Mouse (Mus musculus): ENCODE measurements around the gene Prkag1. TPM values are rescaled to one million over a fixed set of nuclear protein-coding genes. Genes with fewer than 3 reads are reported as not detected.

The Prkag1 gene
- total RNA-seq, 2 experiments from 2014 or later = 49.1 to 50.0 TPM

DNA sequence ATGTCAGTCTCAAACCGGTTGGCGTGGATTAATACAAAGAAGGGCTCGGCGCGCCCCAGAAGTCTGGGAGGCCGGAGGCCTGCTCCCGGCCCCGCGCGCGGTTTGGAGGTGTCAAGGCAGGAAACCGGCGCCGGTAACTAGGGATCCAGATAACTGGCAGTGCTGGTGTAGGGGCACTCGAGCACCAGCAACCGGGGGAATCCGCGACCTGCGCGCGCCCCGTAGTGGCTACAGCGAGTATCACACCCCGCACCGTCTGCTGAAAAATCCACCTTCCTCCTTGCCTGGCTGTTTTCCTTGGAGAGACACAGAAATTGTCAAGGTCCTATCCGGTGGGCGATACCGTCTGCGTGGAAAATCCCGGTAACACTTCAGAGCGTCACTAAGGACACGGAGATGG, 27.3 kb downstream of the Prkag1 start:
- peak; percentile 89 to 90 for DNase-seq (ENCODE audit: low spot score in 2 of 2)
- intact Hi-C loops (cut with DNase I) = no loop called here

DNA sequence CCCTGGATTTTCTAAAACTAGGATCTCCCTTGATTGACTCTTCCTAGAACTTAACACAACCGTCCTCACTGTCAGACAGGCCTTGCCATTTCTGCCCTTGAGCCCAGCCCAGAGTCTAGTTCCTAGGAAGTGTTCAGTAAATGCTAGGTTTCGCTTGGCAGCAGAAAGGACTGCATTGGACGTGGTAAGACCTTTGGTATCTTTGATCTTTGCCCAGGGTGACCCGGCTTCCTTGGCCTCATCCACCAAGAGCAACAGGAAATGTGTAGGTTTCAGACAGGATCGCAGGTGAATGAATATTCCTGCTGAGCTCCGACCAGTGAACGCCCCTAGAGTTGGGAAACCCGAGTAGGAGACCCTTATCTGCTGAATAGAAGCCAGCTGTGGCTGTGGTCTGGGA, 28.4 kb downstream of the Prkag1 start:
- intact Hi-C loops (cut with DNase I) = no loop called here
- DNase-seq (ENCODE audit: low spot score in 2 of 2) = no peak

GRCm38 (mm10) chr15:98799396-98799795, 31.9 kb downstream of the Prkag1 start:
- DNase-seq (ENCODE audit: low spot score in 2 of 2) = peak; percentile 71 to 76
- intact Hi-C loops (cut with DNase I) = loop anchor here (5.0 kb wide), 1 partner anchor 37 kb away; the partner anchor contains the start of gene Arf3

DNA sequence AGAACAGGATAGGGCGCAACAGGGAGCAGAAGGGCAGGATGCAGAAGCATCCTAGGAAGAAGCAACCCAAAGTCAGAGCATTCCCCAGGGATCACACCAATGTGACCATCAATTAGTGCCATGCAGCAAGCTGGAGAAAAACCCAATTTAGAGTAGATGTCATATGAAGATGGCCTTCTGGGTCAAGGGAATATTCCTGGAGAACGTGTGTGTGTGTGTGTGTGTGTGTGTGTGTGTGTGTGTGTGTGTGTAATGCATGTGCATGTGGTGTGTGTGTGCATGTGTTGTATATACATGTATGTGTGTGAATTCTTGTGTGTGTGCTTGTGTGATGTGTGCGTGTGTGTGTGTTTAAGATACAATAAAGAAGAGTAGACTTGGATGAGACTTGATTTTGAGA, 32.4 kb downstream of the Prkag1 start:
- no peak for DNase-seq (ENCODE audit: low spot score in 2 of 2)
- intact Hi-C loops (cut with DNase I) = loop anchor here (5.0 kb wide), 1 partner anchor 37 kb away; the partner anchor contains the start of gene Arf3

GRCm38 (mm10) chr15:98797835-98798492, 33.4 kb downstream of the Prkag1 start:
- intact Hi-C loops (cut with DNase I) = loop anchor here (5.0 kb wide), 1 partner anchor 36 kb away; the partner anchor contains the start of gene Arf3
- no peak for DNase-seq (ENCODE audit: low spot score in 2 of 2)

DNA sequence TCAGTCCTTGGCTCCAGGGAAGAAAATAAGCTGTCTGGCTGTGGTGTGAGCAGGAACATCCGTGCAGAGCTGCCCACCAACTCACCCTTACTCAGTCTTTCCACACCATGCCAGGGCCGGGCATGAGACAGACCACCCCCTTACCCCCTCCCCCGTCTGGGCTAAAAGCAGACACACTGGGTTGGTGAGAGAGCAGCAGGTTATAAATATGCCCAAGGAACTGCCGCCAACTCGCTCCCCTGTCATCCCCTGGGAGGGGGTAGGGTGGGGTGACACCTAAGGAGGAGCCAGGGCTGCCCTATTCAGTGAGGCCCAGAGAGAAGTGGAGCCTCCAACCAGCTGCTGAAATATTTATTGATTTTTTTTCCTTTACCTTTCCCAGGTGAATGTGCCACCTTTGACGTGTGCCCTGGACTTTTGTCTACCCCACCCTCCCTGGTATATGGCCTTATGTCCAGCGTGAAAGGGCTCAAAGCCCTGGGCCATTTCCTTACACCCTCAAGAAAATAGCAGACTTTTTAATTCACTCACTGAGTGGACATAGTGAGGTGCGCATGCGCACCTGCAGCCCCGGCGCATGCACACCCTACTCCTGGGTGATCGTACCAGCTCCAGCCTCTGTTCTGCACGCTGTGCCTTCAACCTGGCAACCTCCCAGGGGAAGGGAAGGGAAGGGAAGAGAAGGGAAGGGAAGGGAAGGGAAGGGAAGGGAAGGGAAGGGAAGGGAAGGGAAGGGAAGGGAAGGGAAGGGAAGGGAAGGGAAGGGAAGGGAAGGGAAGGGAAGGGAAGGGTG, 34.3 kb downstream of the Prkag1 start:
- intact Hi-C loops (cut with DNase I) = loop anchor here (5.0 kb wide), 1 partner anchor 35 kb away; the partner anchor contains the start of gene Arf3
- DNase-seq (ENCODE audit: low spot score in 2 of 2) = no peak

DNA sequence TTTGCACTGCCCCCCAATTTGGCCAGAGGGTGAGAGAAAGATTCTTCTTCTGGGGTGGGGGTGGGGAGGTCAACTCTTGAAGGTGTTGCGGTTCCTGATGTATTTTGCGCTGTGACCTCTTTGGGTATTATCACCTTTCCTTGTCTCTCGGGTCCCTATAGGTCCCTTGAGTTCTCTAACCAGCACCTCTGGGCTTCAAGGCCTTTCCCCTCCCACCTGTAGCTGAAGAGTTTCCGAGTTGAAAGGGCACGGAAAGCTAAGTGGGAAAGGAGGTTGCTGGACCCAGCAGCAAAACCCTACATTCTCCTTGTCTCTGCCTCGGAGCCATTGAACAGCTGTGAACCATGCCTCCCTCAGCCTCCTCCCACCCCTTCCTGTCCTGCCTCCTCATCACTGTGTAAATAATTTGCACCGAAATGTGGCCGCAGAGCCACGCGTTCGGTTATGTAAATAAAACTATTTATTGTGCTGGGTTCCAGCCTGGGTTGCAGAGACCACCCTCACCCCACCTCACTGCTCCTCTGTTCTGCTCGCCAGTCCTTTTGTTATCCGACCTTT, 38.1 kb downstream of the Prkag1 start:
- intact Hi-C loops (cut with DNase I) = no loop called here
- DNase-seq (ENCODE audit: low spot score in 2 of 2) = no peak

DNA sequence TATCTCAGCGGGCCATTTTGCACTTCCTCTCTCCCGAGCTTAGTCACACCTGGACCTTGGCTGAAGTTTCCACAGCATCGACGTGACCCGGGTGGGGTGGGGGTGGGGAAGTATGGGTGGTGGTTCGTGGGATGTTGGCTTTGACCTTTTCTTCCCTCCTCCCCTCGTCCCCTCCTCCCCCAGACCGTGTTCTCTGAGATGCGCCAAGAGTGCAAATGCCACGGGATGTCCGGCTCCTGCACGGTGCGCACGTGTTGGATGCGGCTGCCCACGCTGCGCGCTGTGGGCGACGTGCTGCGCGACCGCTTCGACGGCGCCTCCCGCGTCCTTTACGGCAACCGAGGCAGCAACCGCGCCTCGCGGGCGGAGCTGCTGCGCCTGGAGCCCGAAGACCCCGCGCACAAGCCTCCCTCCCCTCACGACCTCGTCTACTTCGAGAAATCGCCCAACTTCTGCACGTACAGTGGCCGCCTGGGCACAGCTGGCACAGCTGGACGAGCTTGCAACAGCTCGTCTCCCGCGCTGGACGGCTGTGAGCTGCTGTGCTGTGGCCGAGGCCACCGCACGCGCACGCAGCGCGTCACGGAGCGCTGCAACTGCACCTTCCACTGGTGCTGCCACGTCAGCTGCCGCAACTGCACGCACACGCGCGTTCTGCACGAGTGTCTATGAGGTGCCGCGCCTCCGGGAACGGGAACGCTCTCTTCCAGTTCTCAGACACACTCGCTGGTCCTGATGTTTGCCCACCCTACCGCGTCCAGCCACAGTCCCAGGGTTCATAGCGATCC, 38.9 kb downstream of the Prkag1 start:
- intact Hi-C loops (cut with DNase I) = no loop called here
- peak in 1 of 2 experiments; percentile 49 for DNase-seq (ENCODE audit: low spot score in 2 of 2)

- intact Hi-C loops (cut with DNase I) = no loop called here
- DNase-seq (ENCODE audit: low spot score in 2 of 2) = no peak
Measured at GRCm38 (mm10) chr15:98791771-98792170, 39.5 kb downstream of the Prkag1 start.

- no peak for DNase-seq (ENCODE audit: low spot score in 2 of 2)
- intact Hi-C loops (cut with DNase I) = no loop called here
Measured at GRCm38 (mm10) chr15:98791221-98791620, 40.1 kb downstream of the Prkag1 start.

GRCm38 (mm10) chr15:98790761-98791160, 40.6 kb downstream of the Prkag1 start:
- DNase-seq (ENCODE audit: low spot score in 2 of 2) = no peak
- intact Hi-C loops (cut with DNase I) = no loop called here

DNA sequence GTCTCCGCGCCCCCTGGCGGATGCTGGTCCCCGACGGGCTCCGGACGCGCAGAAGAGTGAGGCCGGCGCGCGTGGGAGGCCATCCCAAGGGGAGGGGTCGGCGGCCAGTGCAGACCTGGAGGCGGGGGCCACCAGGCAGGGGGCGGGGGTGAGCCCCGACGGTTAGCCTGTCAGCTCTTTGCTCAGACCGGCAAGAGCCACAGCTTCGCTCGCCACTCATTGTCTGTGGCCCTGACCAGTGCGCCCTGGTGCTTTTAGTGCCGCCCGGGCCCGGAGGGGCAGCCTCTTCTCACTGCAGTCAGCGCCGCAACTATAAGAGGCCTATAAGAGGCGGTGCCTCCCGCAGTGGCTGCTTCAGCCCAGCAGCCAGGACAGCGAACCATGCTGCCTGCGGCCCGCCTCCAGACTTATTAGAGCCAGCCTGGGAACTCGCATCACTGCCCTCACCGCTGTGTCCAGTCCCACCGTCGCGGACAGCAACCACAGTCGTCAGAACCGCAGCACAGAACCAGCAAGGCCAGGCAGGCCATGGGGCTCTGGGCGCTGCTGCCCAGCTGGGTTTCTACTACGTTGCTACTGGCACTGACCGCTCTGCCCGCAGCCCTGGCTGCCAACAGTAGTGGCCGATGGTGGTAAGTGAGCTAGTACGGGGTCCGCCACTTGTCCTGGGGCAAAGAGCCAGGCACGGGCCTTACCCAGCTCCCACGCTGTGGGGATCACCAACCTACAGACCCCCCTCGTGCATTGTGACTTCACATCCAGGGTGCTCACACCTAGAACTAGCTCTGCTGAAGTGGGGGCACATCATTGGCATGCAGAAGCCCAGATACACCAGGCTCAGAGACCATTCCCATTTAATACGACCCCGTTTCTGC, 41.4 kb downstream of the Prkag1 start, which contains the start of gene Wnt1:
Gene Wnt1, plus strand, starts transcription at position 197 of the 875 bp plus-strand sequence.
- intact Hi-C loops (cut with DNase I) = loop anchor here (5.0 kb wide), 1 partner anchor 128 kb away; the partner anchor contains the start of gene Ddx23
- no peak for DNase-seq (ENCODE audit: low spot score in 2 of 2)

- intact Hi-C loops (cut with DNase I) = loop anchor here (5.0 kb wide), 1 partner anchor 127 kb away; the partner anchor contains the start of gene Ddx23
- DNase-seq (ENCODE audit: low spot score in 2 of 2) = no peak
Measured at GRCm38 (mm10) chr15:98788972-98789660, 42.2 kb downstream of the Prkag1 start.

DNA sequence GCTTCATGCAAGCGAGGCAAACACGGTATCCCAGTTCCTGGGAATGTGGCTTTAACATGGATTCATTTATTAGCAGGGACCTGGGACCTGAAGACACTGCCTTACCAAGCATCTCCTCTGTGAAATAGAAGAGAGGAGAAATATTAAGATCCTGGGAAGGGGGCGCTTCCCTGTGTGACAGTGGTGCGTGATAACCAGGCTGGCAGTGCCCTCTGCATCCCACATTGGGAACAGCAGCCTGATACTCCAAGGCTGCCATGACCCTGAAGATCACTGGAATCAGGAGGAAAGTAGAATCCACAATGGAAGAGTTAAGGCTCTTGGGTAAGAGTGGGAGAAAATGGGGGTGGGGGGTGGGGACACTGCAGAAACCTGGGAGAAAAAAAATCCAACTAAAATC, 43.4 kb downstream of the Prkag1 start:
- no peak for DNase-seq (ENCODE audit: low spot score in 2 of 2)
- intact Hi-C loops (cut with DNase I) = loop anchor here (5.0 kb wide), 1 partner anchor 126 kb away; the partner anchor contains the start of gene Ddx23

GRCm38 (mm10) chr15:98785744-98786143, 45.6 kb downstream of the Prkag1 start:
- intact Hi-C loops (cut with DNase I) = loop anchor here (5.0 kb wide), 1 partner anchor 123 kb away; the partner anchor contains the start of gene Ddx23

GRCm38 (mm10) chr15:98781166-98781565, 50.2 kb downstream of the Prkag1 start:
- DNase-seq (ENCODE audit: low spot score in 2 of 2) = no peak
- intact Hi-C loops (cut with DNase I) = no loop called here

More at GRCm38 (mm10) chr15:98785744-98786143, 45.6 kb downstream of the Prkag1 start:
- DNase-seq (ENCODE audit: low spot score in 2 of 2) = no peak

DNA sequence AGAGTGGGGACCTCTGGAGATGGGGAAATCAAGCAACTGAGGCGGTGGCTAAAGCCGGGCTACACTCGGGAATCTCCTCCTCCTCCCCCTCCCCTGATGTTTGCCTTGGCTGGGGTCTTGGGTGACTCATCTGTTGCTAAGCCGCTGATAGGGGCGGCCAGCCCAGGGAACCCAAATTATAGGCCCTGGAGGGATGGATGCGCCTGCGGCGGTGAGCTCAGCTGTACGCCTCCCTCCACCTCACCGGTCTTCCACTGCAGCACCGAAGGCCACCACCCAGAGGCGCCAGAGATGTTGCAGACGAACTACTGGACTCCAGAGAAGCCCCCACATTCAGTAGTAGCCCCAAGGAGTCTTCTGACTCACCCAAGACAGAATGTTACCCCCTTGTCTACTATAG, 50.7 kb downstream of the Prkag1 start:
- intact Hi-C loops (cut with DNase I) = no loop called here
- DNase-seq (ENCODE audit: low spot score in 2 of 2) = no peak

DNA sequence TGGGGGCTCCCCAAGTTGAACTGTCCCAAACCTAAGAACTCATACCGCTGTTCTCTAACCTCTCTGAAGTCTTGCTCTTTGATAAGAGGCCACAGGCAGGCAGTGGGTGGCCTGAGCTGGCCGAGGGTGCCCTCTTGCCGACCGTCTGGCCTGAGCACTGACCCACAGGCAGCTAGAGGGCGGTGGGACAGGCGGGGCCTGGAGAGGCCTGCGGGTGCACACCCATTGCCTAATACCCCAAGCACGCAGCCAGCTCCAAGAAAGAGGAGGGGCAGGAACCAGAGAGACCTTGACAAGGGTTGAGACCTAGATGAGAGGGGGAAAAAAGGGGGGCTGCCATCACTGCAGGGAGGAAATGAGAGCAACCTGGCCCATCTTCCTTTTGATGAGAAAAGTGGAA, 51.2 kb downstream of the Prkag1 start:
- intact Hi-C loops (cut with DNase I) = no loop called here

More for the DNA sequence above, 51.2 kb downstream of the Prkag1 start:
- no peak for DNase-seq (ENCODE audit: low spot score in 2 of 2)

All from left cerebral cortex, postnatal 36 days (tissue).